Mouse (Mus musculus) activated CD4-positive, CD25-positive, alpha-beta regulatory T cell, adult 4 months (primary cell): ENCODE results near the gene Gm9732. TPM values are rescaled to one million over a fixed set of nuclear protein-coding genes. Genes with fewer than 3 reads are reported as not detected.
"Not testable (repeated sequence)": the region's sequence is repeated elsewhere in the genome, so short reads cannot be mapped to it uniquely, and the experiment has no call there.

Experiments used
- ATAC-seq: one replicate; pipeline ENCODE4 v1.8.0; 2017
- polyA plus RNA-seq, 2 experiments: library from polyadenylated mRNA; unstranded; fragments of 100-300 nt; shearing (Covaris generic); gene quantifications; one replicate each; pipeline ENCODE4 v1.2.1; 2017

Gene Gm9732
- under 1 TPM; 0.42 to 0.44 TPM for polyA plus RNA-seq

DNA sequence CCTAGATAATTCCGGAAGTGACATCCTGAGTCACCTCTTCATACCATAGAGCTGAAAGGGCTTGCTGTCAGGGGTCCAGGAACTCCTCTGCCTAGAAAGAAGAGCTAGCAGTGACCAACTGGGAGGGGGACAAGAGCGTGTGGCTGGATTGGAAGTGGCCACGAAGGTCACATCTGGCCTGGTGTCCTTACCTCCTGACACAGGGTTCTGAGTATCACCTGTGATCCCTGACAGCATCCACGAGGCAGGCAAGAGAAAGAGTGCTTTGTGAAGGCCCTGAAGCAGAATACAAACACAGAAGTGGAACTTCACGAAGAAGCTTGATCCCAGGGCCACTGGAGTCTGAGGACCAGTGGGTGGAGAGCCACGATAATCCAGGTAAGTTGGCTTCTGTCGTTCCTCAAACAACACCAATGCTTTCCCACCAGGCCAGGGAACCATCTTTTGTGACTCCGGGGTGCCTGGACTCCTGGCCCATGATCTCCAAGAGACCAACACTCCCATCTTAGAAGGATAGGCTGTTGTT lies at the start of gene Gm9732:
Gm9732 (plus strand) TSS at position 51 of the 526 bp plus-strand sequence.
- ATAC-seq: not testable (repeated sequence)

DNA sequence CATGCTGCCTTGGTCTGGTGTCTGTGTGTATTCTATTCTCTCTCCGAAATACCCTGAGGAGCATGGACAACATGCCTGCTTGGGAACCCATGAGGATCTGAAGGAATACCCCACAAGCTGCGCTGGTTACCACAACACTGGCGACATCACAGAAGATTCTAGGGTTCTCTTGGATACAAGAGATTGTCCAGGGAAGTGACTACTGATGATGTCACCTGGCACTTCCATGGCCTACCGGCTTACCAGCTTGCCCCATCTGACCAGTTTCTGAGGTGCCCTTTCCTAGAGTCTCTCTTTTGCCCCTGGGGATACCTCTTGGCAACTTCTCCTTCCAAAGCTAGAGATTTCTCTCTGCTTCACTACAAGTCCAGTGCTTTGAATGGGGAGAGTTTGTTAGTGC lies 39.6 kb upstream of the Gm9732 start, which contains the start of gene Gm8122:
Gm8122 (minus strand) TSS at position 101 of the 400 bp plus-strand sequence.
- not testable (repeated sequence) for ATAC-seq

DNA sequence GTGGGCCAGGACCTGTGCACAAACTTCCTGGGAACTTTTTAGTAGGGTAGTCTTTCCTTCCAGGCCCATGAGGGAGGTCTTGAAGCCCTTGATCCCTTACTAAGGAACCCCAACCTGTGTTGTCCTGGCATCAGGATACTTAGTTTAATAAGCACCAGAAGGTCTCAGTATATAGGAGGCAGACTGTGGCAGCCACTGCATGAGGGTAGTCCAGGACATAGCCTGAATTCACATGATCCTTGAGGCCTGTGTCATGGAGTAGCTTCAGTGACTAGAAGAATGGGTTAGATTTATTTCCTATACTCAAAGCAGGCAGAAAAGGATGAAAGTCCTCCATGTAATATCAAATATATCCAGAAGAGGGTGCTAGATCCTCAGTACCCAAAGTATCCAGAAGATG lies 37.1 kb upstream of the Gm9732 start:
- ATAC-seq: not testable (repeated sequence)

DNA sequence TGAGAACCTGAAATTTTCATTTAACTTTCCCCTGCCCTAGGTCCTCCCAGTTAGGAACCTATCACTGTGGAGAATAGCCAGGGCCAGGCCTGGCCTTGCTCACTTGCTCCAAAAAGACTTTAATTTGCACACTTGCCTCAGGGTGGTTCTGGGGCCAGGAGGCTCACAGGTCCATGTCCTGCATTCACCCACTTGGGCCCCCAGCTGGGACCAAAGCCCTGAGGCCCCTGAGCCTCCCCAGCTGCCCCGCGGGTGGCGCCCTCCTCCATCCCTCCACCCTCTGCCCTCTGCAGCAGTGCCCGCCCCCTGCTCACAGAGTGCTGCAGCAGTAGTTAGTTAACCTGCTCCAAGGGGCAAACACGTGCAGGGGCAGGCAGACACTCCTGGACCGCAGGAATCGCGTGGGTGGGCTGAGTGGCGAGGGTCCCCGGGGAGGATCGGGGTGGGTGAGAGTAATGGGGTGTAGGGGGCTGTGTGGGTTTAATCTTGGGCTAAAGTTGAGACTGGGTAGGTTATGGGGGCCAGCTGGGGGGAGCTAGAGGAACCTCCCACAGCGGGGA lies 25.1 kb upstream of the Gm9732 start:
- not testable (repeated sequence) for ATAC-seq

DNA sequence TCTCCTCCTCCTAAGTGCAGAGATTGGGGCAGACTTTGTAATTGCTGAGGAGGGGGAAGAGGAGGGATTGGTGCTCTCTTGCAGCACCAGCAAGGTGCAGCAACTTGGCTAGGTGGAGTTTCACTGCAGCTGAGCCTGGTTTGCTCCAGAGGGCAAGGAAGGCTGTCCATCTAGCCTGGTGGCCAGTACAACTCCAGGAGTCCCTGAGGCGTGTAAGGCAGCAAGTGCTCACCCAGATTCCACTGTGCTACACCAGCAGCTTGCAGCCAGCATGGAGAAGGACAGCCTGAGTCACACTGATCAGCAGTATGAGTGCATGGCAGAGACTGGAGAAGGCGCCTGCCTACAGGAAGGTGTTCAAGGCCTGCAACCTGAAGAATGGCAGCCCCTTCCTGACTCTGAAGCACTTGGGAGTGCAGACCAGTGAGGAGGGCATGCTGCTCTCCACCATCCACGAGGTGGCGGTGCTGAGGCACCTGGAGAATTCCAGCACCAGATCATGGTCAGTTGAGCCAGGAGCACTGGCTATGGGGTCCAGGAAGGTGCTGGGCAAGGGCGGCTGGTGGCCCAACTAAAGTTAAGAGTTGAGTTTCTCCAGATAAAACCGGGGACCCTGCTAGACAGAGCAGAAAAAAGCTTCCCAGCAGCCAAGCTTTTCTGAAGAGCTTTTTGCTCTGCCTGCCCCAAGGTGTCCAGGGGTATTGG lies 24.1 kb upstream of the Gm9732 start:
- not testable (repeated sequence) for ATAC-seq

DNA sequence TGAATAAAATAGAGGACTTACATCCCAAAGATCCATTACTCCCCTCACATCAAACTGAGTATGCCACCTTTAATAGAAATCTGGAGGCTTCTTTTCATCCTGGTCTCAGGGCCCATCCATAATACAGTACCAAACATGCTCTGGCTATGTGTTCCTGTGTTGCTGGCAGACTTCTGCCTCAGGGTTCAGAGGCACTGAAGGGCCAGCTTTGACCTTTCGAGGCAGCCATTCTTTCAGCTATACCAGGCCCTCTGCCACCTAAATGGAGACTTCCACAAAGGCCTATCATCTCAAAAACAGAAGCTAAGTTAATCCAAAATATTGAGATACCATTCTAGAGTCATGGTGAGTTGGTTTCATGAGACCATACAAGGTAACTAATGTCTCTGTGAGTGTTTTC lies 18.3 kb upstream of the Gm9732 start:
- not testable (repeated sequence) for ATAC-seq

DNA sequence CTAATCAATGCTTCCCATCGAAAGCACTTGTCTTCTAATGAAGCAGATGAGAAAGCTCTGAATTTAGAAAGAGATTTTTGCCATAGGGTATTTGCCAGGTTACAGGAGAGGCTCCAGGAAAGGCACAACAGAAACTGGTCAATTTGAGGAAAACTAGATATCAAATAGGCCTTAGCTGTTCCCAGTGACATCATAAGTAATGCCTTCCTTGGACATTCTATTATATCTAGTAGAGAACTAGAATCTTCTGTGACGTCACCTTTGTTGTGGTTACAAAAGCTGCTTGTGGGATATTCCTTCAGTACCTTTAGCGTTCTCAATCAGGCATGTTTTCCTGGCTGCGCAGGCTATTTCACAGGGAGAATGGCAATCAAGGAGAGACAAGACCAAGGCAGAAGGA lies 16.5 kb upstream of the Gm9732 start, which contains the start of gene Gm8126:
Gm8126 (plus strand) TSS at position 301 of the 400 bp plus-strand sequence.
- not testable (repeated sequence) for ATAC-seq

DNA sequence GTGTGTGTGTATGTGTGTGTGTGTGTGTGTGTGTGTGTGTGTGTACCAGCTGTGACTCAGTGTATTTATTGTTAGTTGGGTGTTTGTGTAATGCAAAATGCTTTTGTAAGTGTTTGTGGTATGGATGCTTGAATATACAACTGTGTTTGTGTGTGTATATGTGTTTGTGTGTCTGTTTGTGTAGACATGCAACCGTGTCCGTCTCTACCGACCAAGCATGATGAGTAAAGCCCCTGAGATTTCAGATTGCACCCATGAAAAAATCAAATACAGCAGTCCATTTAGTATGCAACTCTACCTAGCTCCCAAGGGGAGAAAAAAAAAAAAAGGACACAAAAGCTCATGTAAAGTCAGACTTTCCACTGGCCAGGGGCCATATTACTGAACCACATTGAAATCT lies 11.4 kb upstream of the Gm9732 start:
- not testable (repeated sequence) for ATAC-seq

DNA sequence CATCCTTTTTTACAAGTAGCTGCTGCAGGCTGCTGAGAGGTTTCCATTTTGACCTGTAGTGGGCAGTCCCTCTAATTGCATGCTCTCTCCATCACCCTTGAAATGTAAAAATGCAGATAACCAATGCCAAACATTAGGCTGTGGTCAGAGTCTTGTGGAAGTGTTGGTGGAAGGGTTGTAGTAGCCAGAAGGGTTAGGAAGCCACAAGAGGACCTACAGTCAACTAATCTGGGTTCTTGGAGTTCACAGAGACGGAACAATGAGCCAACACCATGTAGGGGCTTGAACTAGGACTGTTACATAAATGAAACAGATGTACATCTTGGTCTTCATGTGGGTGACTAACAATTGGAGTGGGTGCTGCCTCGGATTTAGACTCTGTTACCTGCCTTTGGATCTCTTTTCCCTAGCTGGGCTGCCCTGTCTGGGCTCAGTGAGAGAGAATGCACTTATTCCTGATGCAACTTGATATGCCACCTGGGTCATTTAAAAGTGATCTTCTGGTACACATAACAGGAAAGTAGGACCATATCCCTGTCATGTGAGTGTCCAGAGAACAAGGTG lies 6.2 kb upstream of the Gm9732 start:
- not testable (repeated sequence) for ATAC-seq

DNA sequence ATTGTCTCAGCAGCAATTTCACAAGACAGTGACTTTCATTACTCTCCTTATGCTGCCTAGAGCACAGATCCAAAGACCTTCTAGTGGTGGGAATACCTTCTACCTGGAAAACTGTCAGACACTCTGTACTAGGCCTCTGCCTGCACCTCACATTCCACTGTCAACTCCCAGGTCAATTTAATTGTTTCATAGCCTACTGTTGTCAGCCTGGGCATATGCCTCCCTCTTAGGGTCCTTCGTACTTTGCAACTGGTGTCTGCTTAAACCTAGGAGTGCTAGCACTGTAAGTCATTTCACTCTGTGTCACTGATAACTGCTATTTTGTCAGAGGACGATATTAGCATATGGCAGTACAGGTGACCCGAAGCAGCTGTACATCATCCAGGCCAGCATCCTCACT lies 5.6 kb upstream of the Gm9732 start:
- ATAC-seq: not testable (repeated sequence)

DNA sequence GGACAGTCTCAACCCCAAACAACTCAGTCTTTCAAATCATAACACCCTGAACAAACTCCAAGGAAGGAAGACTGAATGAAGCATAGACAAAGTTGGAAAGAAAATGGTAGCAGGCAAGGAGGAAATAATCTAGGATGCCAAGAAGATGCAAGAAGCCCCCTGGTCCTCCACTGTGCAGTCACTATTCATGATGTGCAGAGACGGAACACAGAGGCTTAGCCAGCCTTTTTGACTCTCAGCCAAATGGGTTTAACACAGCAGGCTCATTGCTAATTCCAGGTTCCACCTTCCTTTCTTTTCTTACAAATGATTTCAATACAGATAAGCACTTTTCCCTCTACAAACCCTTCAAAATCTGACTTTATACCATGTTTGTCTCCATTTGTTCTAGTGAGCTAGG lies 1.7 kb upstream of the Gm9732 start:
- not testable (repeated sequence) for ATAC-seq

DNA sequence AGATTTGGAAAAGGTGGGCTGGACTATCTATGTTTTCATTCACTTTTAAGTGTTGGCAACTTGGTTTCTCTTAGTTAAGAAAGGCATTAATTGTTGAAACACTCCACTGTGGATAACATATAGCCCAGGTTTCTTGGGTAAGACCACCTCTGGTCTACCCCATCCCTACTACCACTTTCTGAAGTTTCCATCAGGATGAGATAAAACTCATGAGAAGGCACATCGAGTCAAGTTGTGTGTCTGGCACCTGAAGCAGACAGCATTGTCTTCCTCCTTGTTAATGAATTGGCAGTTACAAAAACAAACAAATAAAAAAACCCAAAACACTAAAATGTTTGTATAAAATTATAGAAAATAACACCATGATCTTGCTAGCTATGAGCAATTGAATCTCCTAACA lies 916 bp downstream of the Gm9732 start:
- not testable (repeated sequence) for ATAC-seq

DNA sequence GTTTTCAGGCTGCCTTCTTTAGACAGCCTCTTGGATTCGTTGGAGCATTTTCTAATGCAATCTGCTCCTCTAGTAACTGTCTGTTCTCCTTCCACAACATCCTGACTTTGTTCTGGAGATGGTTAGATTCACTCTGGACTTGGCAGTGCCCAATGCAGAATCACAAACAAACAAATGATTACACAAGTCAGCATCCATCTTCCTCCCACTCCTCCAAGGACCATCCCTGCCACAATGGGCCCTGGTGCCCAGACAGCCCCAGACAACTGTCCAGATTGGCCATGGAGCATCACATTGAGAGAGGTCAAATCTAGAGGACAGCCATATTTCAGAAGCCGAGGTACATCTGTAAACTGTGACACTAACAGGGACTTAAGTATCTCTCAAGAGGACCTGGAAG lies 2.6 kb downstream of the Gm9732 start:
- ATAC-seq: not testable (repeated sequence)

DNA sequence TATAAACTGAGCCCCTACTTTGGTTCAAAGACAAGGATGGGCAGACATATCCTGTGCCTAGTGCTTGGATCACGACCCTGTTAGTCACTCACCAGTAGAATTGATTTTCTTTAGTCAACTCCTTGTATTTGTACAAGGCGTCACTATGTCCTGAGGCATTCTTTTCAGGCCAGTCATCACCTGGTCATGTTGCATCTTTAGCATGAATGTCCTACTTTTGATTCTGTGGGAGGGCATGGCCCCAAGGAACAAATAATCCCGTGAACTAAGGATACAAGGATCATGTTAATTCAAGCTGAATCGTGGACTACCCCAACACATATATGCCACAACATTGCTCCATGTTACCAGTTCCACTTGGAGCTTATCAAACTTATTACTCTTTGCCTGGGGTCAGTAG lies 3.3 kb downstream of the Gm9732 start:
- not testable (repeated sequence) for ATAC-seq

DNA sequence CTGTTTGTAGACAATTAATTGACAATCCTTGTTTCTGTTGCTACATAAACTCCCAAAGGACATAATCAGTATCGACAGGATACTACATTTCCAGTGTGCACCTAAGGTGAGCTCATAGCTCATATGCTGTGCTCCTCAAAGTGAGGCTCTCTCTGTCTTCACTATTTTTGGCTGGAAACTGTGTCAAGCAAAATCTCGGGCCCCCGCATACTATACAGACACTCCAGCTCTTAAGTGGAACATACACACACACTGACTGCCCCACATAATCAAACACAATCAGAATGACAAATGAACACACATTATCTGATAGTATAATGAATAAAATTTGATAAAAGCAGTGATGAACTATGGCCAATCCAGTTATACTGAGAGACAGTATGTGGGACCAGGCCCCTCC lies 3.8 kb downstream of the Gm9732 start:
- ATAC-seq: not testable (repeated sequence)

DNA sequence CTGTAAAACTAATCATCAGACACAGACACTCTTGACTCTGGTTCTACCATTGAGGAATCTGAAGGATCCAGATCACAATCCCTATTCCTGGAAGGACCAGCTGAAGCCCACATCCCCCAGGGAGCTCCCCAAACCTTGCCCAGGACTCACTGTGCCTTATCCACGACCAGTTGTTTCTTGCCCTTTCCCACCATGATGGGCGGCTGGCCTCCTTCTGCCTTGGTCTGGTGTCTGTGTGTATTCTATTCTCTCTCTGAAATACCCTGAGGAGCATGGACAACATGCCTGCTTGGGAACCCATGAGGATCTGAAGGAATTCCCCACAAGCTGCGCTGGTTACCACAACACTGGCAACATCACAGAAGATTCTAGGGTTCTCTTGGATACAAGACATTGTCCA lies 18.7 kb downstream of the Gm9732 start, which contains the start of gene Gm8127:
Gm8127 (minus strand) TSS at position 330 of the 400 bp plus-strand sequence.
- not testable (repeated sequence) for ATAC-seq

DNA sequence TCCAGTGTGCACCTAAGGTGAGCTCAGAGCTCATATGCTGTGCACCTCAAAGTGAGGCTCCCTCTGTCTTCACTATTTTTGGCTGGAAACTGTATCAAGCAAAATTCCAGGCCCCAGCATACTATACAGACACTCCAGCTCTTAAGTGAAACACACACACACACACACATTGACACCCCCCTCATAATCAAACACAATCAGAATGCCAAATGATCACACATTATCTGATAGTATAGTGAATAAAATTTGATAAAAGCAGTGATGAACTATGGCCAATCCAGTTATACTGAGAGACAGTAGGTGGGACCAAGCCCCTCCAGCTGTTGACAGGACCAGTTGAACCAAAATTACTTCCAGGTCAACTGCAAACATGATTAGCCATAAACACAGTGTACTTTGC lies 44.7 kb downstream of the Gm9732 start:
- not testable (repeated sequence) for ATAC-seq

DNA sequence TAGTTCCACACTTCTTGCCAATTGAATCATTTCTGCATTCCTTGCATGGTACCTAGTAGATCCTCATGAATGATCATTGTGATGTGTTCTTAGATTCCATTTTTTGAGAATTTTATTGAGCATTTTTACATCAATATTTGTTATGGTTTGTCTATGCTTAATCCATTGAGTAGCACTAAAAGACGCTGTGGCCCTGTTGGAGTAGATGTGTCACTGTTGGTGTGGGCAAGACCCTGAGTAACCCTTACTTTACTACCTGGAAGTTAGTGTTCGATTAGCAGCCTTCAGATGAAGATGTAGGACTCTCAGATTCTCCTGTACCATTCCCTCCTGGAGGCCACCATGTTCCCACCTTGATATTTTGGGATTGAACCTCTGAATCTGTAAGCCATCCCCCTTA lies 53.8 kb downstream of the Gm9732 start:
- ATAC-seq: not testable (repeated sequence)

DNA sequence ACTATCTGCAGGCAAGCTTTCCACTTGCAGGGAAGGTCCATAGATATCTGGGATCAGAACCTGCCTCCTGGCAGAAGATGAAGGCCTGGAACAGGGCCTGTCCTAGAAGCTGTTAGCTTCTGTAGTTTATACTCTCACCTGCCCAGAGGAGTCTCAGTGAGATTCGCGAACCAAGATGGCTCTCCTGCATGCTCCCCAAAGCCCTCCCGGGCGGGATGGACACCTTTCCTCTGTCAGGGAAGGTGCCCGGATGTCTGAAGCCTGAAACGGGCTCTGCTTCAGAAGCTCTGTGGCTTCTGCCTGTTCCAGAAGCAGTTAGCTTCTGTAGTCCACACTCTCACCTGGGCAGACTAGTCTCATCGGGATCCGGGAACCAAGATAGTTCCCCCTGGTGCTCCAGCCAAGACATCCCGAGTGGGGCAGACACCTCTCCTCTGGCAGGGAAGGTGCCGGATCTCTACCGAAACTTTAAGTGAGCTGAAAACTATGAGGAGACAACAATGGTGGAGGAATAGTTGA lies 56.6 kb downstream of the Gm9732 start:
- ATAC-seq: not testable (repeated sequence)

DNA sequence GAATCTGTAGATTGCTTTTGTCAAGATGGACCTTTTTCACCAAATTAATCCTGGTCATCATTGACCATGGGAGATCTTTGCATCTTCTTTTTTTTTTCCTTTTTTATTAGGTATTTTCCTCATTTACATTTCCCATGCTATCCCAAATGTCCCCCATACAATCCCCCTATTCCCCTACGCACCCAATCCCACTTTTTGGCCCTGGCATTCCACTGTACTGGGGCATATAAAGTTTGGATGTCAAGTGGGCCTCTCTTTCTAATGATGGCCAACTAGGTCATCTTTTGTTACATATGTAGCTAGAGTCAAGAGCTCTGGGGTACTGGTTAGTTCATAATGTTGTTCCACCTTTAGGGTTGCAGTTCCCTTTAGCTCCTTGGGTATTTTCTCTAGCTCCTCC lies 62.8 kb downstream of the Gm9732 start:
- ATAC-seq: not testable (repeated sequence)

DNA sequence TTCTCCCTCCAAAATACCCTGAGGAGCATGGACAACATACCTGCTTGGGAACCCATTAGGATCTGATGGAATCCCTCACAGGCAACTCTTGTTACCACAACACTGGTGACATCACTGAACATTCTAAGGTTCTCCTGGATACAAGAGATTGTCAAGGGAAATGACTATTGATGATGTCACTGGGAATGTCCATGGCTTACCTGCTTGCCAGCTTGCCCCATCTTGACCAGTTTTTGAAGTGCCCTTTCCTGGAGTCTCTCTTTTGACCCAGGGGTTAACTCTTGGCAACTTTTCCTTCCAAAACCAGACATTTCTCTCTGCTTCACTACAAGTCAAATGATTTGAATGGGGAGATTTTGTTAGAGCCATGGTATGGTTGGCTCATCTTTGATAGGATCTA lies 72.9 kb downstream of the Gm9732 start, which contains the start of gene 1700001F09Rik:
1700001F09Rik (minus strand) TSS at position 101 of the 400 bp plus-strand sequence.
- ATAC-seq: not testable (repeated sequence)

DNA sequence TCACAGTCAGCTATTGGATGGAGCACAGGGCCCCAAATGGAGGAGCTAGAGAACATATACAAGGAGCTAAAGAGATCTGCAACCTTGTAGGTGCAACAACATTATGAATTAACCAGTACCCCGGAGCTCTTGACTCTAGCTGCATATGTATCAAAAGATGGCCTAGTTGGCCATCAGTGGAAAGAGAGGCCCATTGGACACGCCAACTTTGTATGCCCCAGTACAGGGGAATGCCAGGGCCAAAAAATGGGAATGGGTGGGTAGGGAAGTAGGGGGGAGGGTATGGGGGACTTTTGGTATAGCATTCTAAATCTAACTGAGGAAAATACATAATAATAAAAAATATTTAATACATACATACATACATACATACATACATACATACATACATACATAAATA lies 78.1 kb downstream of the Gm9732 start:
- ATAC-seq: not testable (repeated sequence)
